Mouse (Mus musculus): ENCODE measurements around the gene Vsx1. TPM values are rescaled to one million over a fixed set of nuclear protein-coding genes. Genes with fewer than 3 reads are reported as not detected.

The Vsx1 gene
- polyA plus RNA-seq, 1 experiment: not detected

DNA sequence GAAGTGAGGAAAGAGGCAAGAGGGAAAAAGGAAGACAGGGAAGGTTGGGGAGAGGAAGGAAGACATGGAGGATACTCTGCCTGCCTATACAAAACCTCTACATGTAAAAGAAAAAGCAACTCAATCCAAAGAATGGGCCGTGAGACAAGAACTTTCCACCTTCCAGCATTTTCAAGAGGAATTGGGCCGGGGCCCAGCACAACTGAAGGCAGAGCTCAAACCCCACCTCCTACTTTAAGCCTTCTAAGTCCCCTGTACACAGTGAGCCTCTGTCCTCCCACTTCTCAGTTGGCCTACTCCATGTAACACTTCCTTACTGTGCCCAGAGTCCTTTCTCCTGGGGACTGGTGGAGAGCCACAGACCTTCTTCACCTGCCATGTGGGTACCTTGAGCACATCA is 27.2 kb downstream of the Vsx1 start:
- Histone ChIP-seq H3K4me1 (ENCODE audit: control insufficient read depth, insufficient read depth, low read length) (peaks cover 3% of the 10 kb centered on the region), H3K27me3 (ENCODE audit: control insufficient read depth, insufficient read depth, low read length) (no peaks in the 10 kb centered on the region), H3K4me3 (ENCODE audit: control insufficient read depth, low read depth, low read length) (peak overlapping the region; percentile 44; the same call in 1 of the 2 replicates), H3K36me3 (ENCODE audit: control insufficient read depth, insufficient read depth, low read length) (no peaks in the 10 kb centered on the region), H3K27ac (ENCODE audit: control insufficient read depth, insufficient read depth, low read depth, low read length) (no peak overlapping the region)
- no peak for TF ChIP-seq POLR2A (IDR thresholded peaks at IDR 0.05; ENCODE audit: control insufficient read depth, low read depth, low read length)
- no peak for TF ChIP-seq CTCF (IDR thresholded peaks at IDR 0.05; ENCODE audit: control insufficient read depth, insufficient read depth, insufficient replicate concordance, low read depth, low read length)

DNA sequence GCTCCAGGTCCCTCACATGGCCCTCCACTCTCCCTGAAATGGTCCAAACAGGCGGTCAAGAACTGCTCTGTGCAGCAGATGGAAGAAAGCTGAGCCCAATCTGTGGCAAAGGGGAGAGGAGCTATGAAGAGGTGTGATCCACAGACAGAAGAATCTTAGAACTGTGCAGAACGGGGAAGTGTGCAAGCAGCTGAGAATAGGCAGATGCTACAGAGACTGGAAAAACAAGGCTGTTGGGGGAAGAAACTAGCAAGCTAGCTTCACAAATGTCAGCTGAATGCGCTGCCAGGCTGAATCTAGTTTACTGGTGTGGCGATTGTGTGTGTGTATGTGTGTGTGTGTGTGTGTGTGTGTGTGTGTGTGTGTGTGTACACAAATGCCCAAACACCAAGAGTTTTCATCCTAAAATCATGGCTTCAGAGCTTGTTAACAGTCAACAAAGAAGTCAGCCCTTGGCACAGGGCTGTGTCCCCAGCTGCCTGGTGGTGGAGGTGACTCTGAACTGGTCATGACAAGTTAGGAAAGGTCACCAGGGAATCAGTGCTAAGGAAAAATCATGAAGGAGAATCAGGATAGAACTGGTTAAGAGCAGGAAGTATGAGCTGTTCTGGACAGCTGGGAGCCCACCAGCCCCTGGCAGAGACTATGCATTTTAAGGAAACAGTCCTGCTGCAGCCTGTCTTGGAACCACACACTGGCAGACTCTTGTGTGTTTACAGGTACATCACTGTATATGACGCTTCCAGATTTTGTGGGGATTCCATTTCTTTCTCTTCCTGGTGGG is 28.3 kb downstream of the Vsx1 start:
- Histone ChIP-seq H3K4me1 (ENCODE audit: control insufficient read depth, insufficient read depth, low read length) (no peaks in the 10 kb centered on the region; the same call in 1 of the 2 replicates), H3K27me3 (ENCODE audit: control insufficient read depth, insufficient read depth, low read length) (no peaks in the 10 kb centered on the region), H3K4me3 (ENCODE audit: control insufficient read depth, low read depth, low read length) (no peak overlapping the region), H3K36me3 (ENCODE audit: control insufficient read depth, insufficient read depth, low read length) (no peaks in the 10 kb centered on the region), H3K27ac (ENCODE audit: control insufficient read depth, insufficient read depth, low read depth, low read length) (no peak overlapping the region)
- TF ChIP-seq CTCF (IDR thresholded peaks at IDR 0.05; ENCODE audit: control insufficient read depth, insufficient read depth, insufficient replicate concordance, low read depth, low read length) (no peak), POLR2A (IDR thresholded peaks at IDR 0.05; ENCODE audit: control insufficient read depth, low read depth, low read length) (no peak)

DNA sequence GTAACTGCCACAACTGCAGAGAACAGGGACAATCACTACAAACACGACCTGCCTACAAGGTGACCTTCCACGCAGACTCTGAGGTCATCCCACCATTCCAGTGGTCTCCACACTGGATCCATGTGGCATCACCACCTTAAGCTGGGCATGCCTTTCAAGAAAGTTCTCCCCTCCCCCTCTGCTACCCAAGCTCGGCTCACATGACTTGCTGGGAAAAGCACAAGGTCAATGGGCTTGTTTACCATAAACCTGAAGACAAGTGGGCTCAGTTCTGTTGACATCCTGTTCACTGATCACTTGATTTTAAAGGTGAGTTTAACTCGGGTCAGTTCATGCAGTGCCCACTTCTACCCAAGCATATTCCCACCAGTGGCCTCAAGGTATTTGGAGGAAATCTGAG is 29.1 kb downstream of the Vsx1 start:
- no peaks in the 10 kb centered on the region; the same call in 1 of the 2 replicates for H3K4me1 ChIP-seq (ENCODE audit: control insufficient read depth, insufficient read depth, low read length)
- TF ChIP-seq POLR2A (IDR thresholded peaks at IDR 0.05; ENCODE audit: control insufficient read depth, low read depth, low read length): no peak
- TF ChIP-seq CTCF (IDR thresholded peaks at IDR 0.05; ENCODE audit: control insufficient read depth, insufficient read depth, insufficient replicate concordance, low read depth, low read length): no peak
- no peak overlapping the region for H3K4me3 ChIP-seq (ENCODE audit: control insufficient read depth, low read depth, low read length)
- no peaks in the 10 kb centered on the region for H3K27me3 ChIP-seq (ENCODE audit: control insufficient read depth, insufficient read depth, low read length)
- H3K36me3 ChIP-seq (ENCODE audit: control insufficient read depth, insufficient read depth, low read length): no peaks in the 10 kb centered on the region
- no peak overlapping the region for H3K27ac ChIP-seq (ENCODE audit: control insufficient read depth, insufficient read depth, low read depth, low read length)

DNA sequence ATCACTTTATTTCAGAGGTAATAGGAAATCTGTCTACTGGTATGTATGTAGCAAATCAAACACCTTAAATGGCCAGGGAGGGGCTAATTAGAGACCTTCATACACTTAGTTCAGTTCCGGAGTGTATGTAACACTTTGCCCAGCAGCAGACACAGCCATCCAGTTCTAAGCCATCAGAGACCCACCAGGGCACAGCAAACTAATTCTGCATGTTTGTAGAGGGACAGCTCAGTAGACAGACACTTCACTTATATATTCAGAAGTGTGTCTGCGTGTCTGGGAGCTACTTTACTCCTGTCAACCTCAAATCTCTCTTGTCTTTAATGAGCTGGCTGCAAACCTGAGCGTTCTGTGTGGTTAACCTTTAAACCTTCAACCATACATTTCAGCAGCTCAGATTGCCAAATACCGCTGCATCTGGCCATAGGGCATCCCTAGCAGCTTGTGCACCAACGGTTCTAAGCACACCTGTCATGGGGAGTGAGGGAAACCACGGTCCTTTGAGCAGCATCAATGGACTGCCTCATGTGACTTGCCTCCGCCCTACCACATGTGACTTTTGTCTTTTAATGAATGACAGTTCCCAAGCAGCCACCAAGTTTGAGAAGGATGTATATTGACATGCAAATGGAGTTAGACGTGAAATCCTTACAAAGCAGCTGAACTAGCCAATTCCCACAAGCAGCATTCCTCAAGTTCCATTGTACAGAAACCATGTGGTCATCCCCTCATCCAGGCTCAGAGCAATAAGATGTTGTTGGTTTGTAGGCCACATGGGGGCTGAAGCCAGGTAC is 32.0 kb downstream of the Vsx1 start:
- no peak overlapping the region for H3K4me3 ChIP-seq (ENCODE audit: control insufficient read depth, low read depth, low read length)
- TF ChIP-seq CTCF (IDR thresholded peaks at IDR 0.05; ENCODE audit: control insufficient read depth, insufficient read depth, insufficient replicate concordance, low read depth, low read length) (no peak), POLR2A (IDR thresholded peaks at IDR 0.05; ENCODE audit: control insufficient read depth, low read depth, low read length) (no peak)
- H3K27me3 ChIP-seq (ENCODE audit: control insufficient read depth, insufficient read depth, low read length): no peaks in the 10 kb centered on the region
- no peaks in the 10 kb centered on the region for H3K36me3 ChIP-seq (ENCODE audit: control insufficient read depth, insufficient read depth, low read length)
- no peaks in the 10 kb centered on the region for H3K4me1 ChIP-seq (ENCODE audit: control insufficient read depth, insufficient read depth, low read length)
- no peak overlapping the region for H3K27ac ChIP-seq (ENCODE audit: control insufficient read depth, insufficient read depth, low read depth, low read length)

DNA sequence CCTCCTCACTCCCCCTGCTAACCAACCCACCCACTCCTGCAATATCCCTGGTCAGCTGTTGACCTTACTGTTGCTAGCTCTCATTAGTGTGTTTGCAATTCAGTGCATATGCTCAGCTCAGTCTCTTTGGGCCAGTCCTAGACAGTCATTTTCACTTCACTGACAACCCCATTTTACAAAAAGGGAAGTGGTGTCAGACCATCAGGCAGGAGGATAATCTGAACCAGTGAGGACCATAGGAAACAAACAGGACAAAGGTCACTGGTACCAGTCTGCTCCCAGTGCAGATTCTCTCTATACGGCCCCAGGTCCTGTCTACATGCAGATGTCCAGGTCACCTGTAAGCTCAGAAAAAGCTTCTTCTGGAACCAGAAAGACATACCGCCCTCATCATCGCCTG is 33.0 kb downstream of the Vsx1 start:
- TF ChIP-seq POLR2A (IDR thresholded peaks at IDR 0.05; ENCODE audit: control insufficient read depth, low read depth, low read length): no peak
- no peak for TF ChIP-seq CTCF (IDR thresholded peaks at IDR 0.05; ENCODE audit: control insufficient read depth, insufficient read depth, insufficient replicate concordance, low read depth, low read length)
- no peaks in the 10 kb centered on the region for H3K27me3 ChIP-seq (ENCODE audit: control insufficient read depth, insufficient read depth, low read length)

DNA sequence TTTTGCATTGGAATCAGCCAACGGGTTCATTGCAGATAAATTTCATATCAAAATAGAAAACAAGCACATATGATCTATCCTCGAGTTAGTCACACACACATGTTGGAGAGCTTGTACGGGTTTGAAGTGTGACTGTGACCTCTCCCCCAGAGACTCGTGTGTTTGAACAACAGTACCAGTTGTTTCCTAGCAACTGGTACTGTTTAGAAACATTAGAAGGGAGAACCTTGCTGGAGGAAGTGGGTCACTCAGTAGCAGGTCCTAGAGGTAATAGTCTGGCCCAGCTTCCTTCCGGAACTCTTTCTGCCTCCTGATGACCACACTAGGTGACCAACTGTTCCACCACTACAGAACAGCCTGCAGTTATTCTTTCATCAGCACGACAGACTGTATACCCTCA is 33.9 kb downstream of the Vsx1 start:
- no peak for TF ChIP-seq CTCF (IDR thresholded peaks at IDR 0.05; ENCODE audit: control insufficient read depth, insufficient read depth, insufficient replicate concordance, low read depth, low read length)
- no peak for TF ChIP-seq POLR2A (IDR thresholded peaks at IDR 0.05; ENCODE audit: control insufficient read depth, low read depth, low read length)
- H3K27me3 ChIP-seq (ENCODE audit: control insufficient read depth, insufficient read depth, low read length): no peaks in the 10 kb centered on the region
- H3K27ac ChIP-seq (ENCODE audit: control insufficient read depth, insufficient read depth, low read depth, low read length): no peak overlapping the region
- H3K36me3 ChIP-seq (ENCODE audit: control insufficient read depth, insufficient read depth, low read length): no peaks in the 10 kb centered on the region
- no peak overlapping the region for H3K4me3 ChIP-seq (ENCODE audit: control insufficient read depth, low read depth, low read length)
- no peaks in the 10 kb centered on the region for H3K4me1 ChIP-seq (ENCODE audit: control insufficient read depth, insufficient read depth, low read length)

More for the DNA sequence above, 33.0 kb downstream of the Vsx1 start:
- Histone ChIP-seq H3K36me3 (ENCODE audit: control insufficient read depth, insufficient read depth, low read length) (no peaks in the 10 kb centered on the region), H3K4me3 (ENCODE audit: control insufficient read depth, low read depth, low read length) (no peak overlapping the region), H3K4me1 (ENCODE audit: control insufficient read depth, insufficient read depth, low read length) (no peaks in the 10 kb centered on the region), H3K27ac (ENCODE audit: control insufficient read depth, insufficient read depth, low read depth, low read length) (no peak overlapping the region)

DNA sequence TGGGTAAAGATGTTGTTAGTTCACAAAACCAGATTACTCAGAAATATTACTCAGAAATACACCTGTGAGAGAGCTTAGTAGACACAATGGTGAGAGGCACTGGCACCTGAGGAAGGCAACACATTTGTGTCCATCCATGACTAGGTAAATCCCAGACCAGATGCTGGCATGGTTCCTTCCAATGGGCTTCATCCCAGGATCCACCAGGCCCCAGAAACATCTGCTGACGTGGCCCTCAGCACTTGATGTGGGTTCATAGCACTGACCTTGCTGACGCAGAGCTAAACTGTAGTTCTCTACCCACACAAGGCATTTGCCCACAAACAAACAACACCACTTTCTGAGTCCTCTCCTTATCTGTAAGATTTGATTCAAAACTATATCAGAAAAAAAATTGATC is 34.3 kb downstream of the Vsx1 start:
- TF ChIP-seq CTCF (IDR thresholded peaks at IDR 0.05; ENCODE audit: control insufficient read depth, insufficient read depth, insufficient replicate concordance, low read depth, low read length): no peak
- TF ChIP-seq POLR2A (IDR thresholded peaks at IDR 0.05; ENCODE audit: control insufficient read depth, low read depth, low read length): no peak
- Histone ChIP-seq H3K27ac (ENCODE audit: control insufficient read depth, insufficient read depth, low read depth, low read length) (no peak overlapping the region), H3K27me3 (ENCODE audit: control insufficient read depth, insufficient read depth, low read length) (no peaks in the 10 kb centered on the region), H3K4me1 (ENCODE audit: control insufficient read depth, insufficient read depth, low read length) (no peaks in the 10 kb centered on the region; the same call in 1 of the 2 replicates), H3K4me3 (ENCODE audit: control insufficient read depth, low read depth, low read length) (no peak overlapping the region), H3K36me3 (ENCODE audit: control insufficient read depth, insufficient read depth, low read length) (no peaks in the 10 kb centered on the region)

Measured in testis, adult 2 months (tissue).